Mouse (Mus musculus): ENCODE measurements at regions not wholly inside any gene's neighbourhood (a gene's known extent, or its start where the extent isn't known, plus 50 kb on each side); places are given as distances from the start of the nearest gene placed in this dataset.

GRCm38 (mm10) chr13:101849416-101849815 is 81.4 kb upstream of the Pik3r1 start:
- WGBS: 87% methylated on average over 6 of the region's 6 CpGs
- Histone ChIP-seq H3K4me1 (replicated peaks; ENCODE audit: control insufficient read depth, insufficient read depth, low read length) (no peaks in the 10 kb centered on the region), H3K4me3 (ENCODE audit: low read depth, low read length) (no peak overlapping the region), H3K9me3 (ENCODE audit: control insufficient read depth, low read length) (no peaks in the 10 kb centered on the region), H3K4me2 (replicated peaks; ENCODE audit: low read depth, low read length) (no peak overlapping the region), H3K27me3 (ENCODE audit: control insufficient read depth, insufficient read depth, low read length) (no peaks in the 10 kb centered on the region), H3K9ac (ENCODE audit: low read depth, low read length) (no peak overlapping the region), H3K27ac (ENCODE audit: low read depth, low read length) (no peak overlapping the region), H3K36me3 (ENCODE audit: control insufficient read depth, insufficient read depth, low read length) (no peaks in the 10 kb centered on the region)
- no peak for DNase-seq (ENCODE audit: low spot score)
- no peak for ATAC-seq (ENCODE audit: low FRiP score)

- no peak overlapping the region for H3K4me3 ChIP-seq (ENCODE audit: low read depth, low read length)
- H3K9me3 ChIP-seq (ENCODE audit: control insufficient read depth, low read length): no peaks in the 10 kb centered on the region
- H3K9ac ChIP-seq (ENCODE audit: low read depth, low read length): no peak overlapping the region
- no peaks in the 10 kb centered on the region for H3K36me3 ChIP-seq (ENCODE audit: control insufficient read depth, insufficient read depth, low read length)
- DNase-seq (ENCODE audit: low spot score): no peak
- H3K4me1 ChIP-seq (replicated peaks; ENCODE audit: control insufficient read depth, insufficient read depth, low read length): no peaks in the 10 kb centered on the region
- no peaks in the 10 kb centered on the region for H3K27me3 ChIP-seq (ENCODE audit: control insufficient read depth, insufficient read depth, low read length)
- H3K4me2 ChIP-seq (replicated peaks; ENCODE audit: low read depth, low read length): no peak overlapping the region
- no peak overlapping the region for H3K27ac ChIP-seq (ENCODE audit: low read depth, low read length)
- ATAC-seq (ENCODE audit: low FRiP score): no peak
- WGBS: 80% methylated on average over 6 of the region's 6 CpGs
These were observed 83.3 kb upstream of the Pik3r1 start for GRCm38 (mm10) chr13:101851329-101851728.

GRCm38 (mm10) chr13:101852960-101853359 is 84.9 kb upstream of the Pik3r1 start:
- Histone ChIP-seq H3K4me1 (replicated peaks; ENCODE audit: control insufficient read depth, insufficient read depth, low read length) (no peaks in the 10 kb centered on the region), H3K27ac (ENCODE audit: low read depth, low read length) (no peak overlapping the region), H3K27me3 (ENCODE audit: control insufficient read depth, insufficient read depth, low read length) (no peaks in the 10 kb centered on the region), H3K4me2 (replicated peaks; ENCODE audit: low read depth, low read length) (no peak overlapping the region), H3K36me3 (ENCODE audit: control insufficient read depth, insufficient read depth, low read length) (no peaks in the 10 kb centered on the region), H3K9me3 (ENCODE audit: control insufficient read depth, low read length) (no peaks in the 10 kb centered on the region), H3K4me3 (ENCODE audit: low read depth, low read length) (no peak overlapping the region), H3K9ac (ENCODE audit: low read depth, low read length) (no peak overlapping the region)
- whole genome bisulfite sequencing: 91% methylated on average over 5 of the region's 5 CpGs
- no peak for DNase-seq (ENCODE audit: low spot score)
- ATAC-seq (ENCODE audit: low FRiP score): no peak

- no peak overlapping the region for H3K4me3 ChIP-seq (ENCODE audit: low read depth, low read length)
- 92% methylated on average over 9 of the region's 9 CpGs for WGBS
- DNase-seq (ENCODE audit: low spot score): no peak
- ATAC-seq (ENCODE audit: low FRiP score): no peak
- H3K9ac ChIP-seq (ENCODE audit: low read depth, low read length): no peak overlapping the region
- no peaks in the 10 kb centered on the region for H3K4me1 ChIP-seq (replicated peaks; ENCODE audit: control insufficient read depth, insufficient read depth, low read length)
- H3K36me3 ChIP-seq (ENCODE audit: control insufficient read depth, insufficient read depth, low read length): no peaks in the 10 kb centered on the region
- H3K4me2 ChIP-seq (replicated peaks; ENCODE audit: low read depth, low read length): no peak overlapping the region
- no peak overlapping the region for H3K27ac ChIP-seq (ENCODE audit: low read depth, low read length)
- H3K27me3 ChIP-seq (ENCODE audit: control insufficient read depth, insufficient read depth, low read length): no peaks in the 10 kb centered on the region
- no peaks in the 10 kb centered on the region for H3K9me3 ChIP-seq (ENCODE audit: control insufficient read depth, low read length)
These were observed 87.1 kb upstream of the Pik3r1 start for GRCm38 (mm10) chr13:101855141-101855540.

GRCm38 (mm10) chr13:101860704-101861103 is 92.7 kb upstream of the Pik3r1 start:
- H3K4me2 ChIP-seq (replicated peaks; ENCODE audit: low read depth, low read length): no peak overlapping the region
- H3K4me3 ChIP-seq (ENCODE audit: low read depth, low read length): no peak overlapping the region
- H3K27me3 ChIP-seq (ENCODE audit: control insufficient read depth, insufficient read depth, low read length): no peaks in the 10 kb centered on the region
- no peak overlapping the region for H3K27ac ChIP-seq (ENCODE audit: low read depth, low read length)
- ATAC-seq (ENCODE audit: low FRiP score): no peak
- DNase-seq (ENCODE audit: low spot score): no peak
- no peaks in the 10 kb centered on the region for H3K9me3 ChIP-seq (ENCODE audit: control insufficient read depth, low read length)
- H3K36me3 ChIP-seq (ENCODE audit: control insufficient read depth, insufficient read depth, low read length): no peaks in the 10 kb centered on the region
- no peak overlapping the region for H3K9ac ChIP-seq (ENCODE audit: low read depth, low read length)
- 90% methylated on average over 4 of the region's 4 CpGs for WGBS
- H3K4me1 ChIP-seq (replicated peaks; ENCODE audit: control insufficient read depth, insufficient read depth, low read length): no peaks in the 10 kb centered on the region

- 85% methylated on average over 13 of the region's 13 CpGs for WGBS
- Histone ChIP-seq H3K4me2 (replicated peaks; ENCODE audit: low read depth, low read length) (no peak overlapping the region), H3K27ac (ENCODE audit: low read depth, low read length) (no peak overlapping the region), H3K4me1 (replicated peaks; ENCODE audit: control insufficient read depth, insufficient read depth, low read length) (no peaks in the 10 kb centered on the region), H3K36me3 (ENCODE audit: control insufficient read depth, insufficient read depth, low read length) (no peaks in the 10 kb centered on the region), H3K9me3 (ENCODE audit: control insufficient read depth, low read length) (no peaks in the 10 kb centered on the region), H3K27me3 (ENCODE audit: control insufficient read depth, insufficient read depth, low read length) (no peaks in the 10 kb centered on the region), H3K4me3 (ENCODE audit: low read depth, low read length) (no peak overlapping the region), H3K9ac (ENCODE audit: low read depth, low read length) (no peak overlapping the region)
- ATAC-seq (ENCODE audit: low FRiP score) (no peak), DNase-seq (ENCODE audit: low spot score) (no peak)
These were observed 94.0 kb upstream of the Pik3r1 start for GRCm38 (mm10) chr13:101862011-101862410.

GRCm38 (mm10) chr13:101863015-101863414 is 95.0 kb upstream of the Pik3r1 start:
- Histone ChIP-seq H3K36me3 (ENCODE audit: control insufficient read depth, insufficient read depth, low read length) (no peaks in the 10 kb centered on the region), H3K4me2 (replicated peaks; ENCODE audit: low read depth, low read length) (no peak overlapping the region), H3K27me3 (ENCODE audit: control insufficient read depth, insufficient read depth, low read length) (no peaks in the 10 kb centered on the region), H3K9ac (ENCODE audit: low read depth, low read length) (no peak overlapping the region), H3K4me3 (ENCODE audit: low read depth, low read length) (no peak overlapping the region), H3K4me1 (replicated peaks; ENCODE audit: control insufficient read depth, insufficient read depth, low read length) (no peaks in the 10 kb centered on the region), H3K27ac (ENCODE audit: low read depth, low read length) (no peak overlapping the region), H3K9me3 (ENCODE audit: control insufficient read depth, low read length) (no peaks in the 10 kb centered on the region)
- ATAC-seq (ENCODE audit: low FRiP score): no peak
- no peak for DNase-seq (ENCODE audit: low spot score)
- WGBS: 87% methylated on average over 7 of the region's 7 CpGs

GRCm38 (mm10) chr13:101863602-101864001 is 95.6 kb upstream of the Pik3r1 start:
- ATAC-seq (ENCODE audit: low FRiP score): no peak
- Histone ChIP-seq H3K9me3 (ENCODE audit: control insufficient read depth, low read length) (no peaks in the 10 kb centered on the region), H3K36me3 (ENCODE audit: control insufficient read depth, insufficient read depth, low read length) (no peaks in the 10 kb centered on the region), H3K9ac (ENCODE audit: low read depth, low read length) (no peak overlapping the region), H3K27me3 (ENCODE audit: control insufficient read depth, insufficient read depth, low read length) (no peaks in the 10 kb centered on the region), H3K4me1 (replicated peaks; ENCODE audit: control insufficient read depth, insufficient read depth, low read length) (no peaks in the 10 kb centered on the region), H3K27ac (ENCODE audit: low read depth, low read length) (no peak overlapping the region), H3K4me2 (replicated peaks; ENCODE audit: low read depth, low read length) (no peak overlapping the region), H3K4me3 (ENCODE audit: low read depth, low read length) (no peak overlapping the region)
- WGBS: 68% methylated on average over 2 of the region's 2 CpGs
- no peak for DNase-seq (ENCODE audit: low spot score)

GRCm38 (mm10) chr13:101866843-101867242 is 98.8 kb upstream of the Pik3r1 start:
- no peak overlapping the region for H3K9ac ChIP-seq (ENCODE audit: low read depth, low read length)
- H3K9me3 ChIP-seq (ENCODE audit: control insufficient read depth, low read length): no peaks in the 10 kb centered on the region
- ATAC-seq (ENCODE audit: low FRiP score) (no peak), DNase-seq (ENCODE audit: low spot score) (no peak)
- H3K4me3 ChIP-seq (ENCODE audit: low read depth, low read length): no peak overlapping the region
- H3K36me3 ChIP-seq (ENCODE audit: control insufficient read depth, insufficient read depth, low read length): no peaks in the 10 kb centered on the region
- 70% methylated on average over 4 of the region's 4 CpGs for WGBS
- H3K27ac ChIP-seq (ENCODE audit: low read depth, low read length): no peak overlapping the region
- no peaks in the 10 kb centered on the region for H3K27me3 ChIP-seq (ENCODE audit: control insufficient read depth, insufficient read depth, low read length)
- H3K4me2 ChIP-seq (replicated peaks; ENCODE audit: low read depth, low read length): no peak overlapping the region
- H3K4me1 ChIP-seq (replicated peaks; ENCODE audit: control insufficient read depth, insufficient read depth, low read length): no peaks in the 10 kb centered on the region

Measured in hindbrain, embryonic 11.5 days (tissue).